Mouse (Mus musculus): ENCODE data around the gene Gpc6. TPM values are rescaled to one million over a fixed set of nuclear protein-coding genes. Genes with fewer than 3 reads are reported as not detected.

Gene Gpc6
- total and polyA plus RNA-seq, 3 experiments = not detected

- Histone ChIP-seq H3K9ac (ENCODE audit: control insufficient read depth, low read depth, low read length, poor library complexity, severe bottlenecking) (no peak overlapping the region), H3K27ac (ENCODE audit: control insufficient read depth, low read depth, low read length) (no peak overlapping the region), H3K27me3 (ENCODE audit: control insufficient read depth in 1 of 2, insufficient read depth in 2 of 2, low read length in 2 of 2) (no peaks in the 10 kb centered on the region), H3K4me3 (ENCODE audit: control insufficient read depth in 1 of 2, insufficient read depth in 1 of 2, low read depth in 2 of 2, low read length in 2 of 2) (no peak overlapping the region), H3K36me3 (ENCODE audit: control insufficient read depth in 1 of 2, insufficient read depth in 2 of 2, low read length in 2 of 2) (no peaks in the 10 kb centered on the region), H3K9me3 (replicated peaks; ENCODE audit: insufficient read depth, low read length) (no peaks in the 10 kb centered on the region), H3K4me1 (ENCODE audit: control insufficient read depth in 1 of 2, insufficient read depth in 2 of 2, low read length in 2 of 2) (no peaks in the 10 kb centered on the region), H3K79me2 (ENCODE audit: control insufficient read depth, insufficient read depth, low read length, poor library complexity) (no peaks in the 10 kb centered on the region)
- DNase-seq (ENCODE audit: low read depth, low spot score) = no peak
- TF ChIP-seq JUND (IDR thresholded peaks at IDR 0.05; ENCODE audit: low read depth, low read length) (no peak), E2F4 (IDR thresholded peaks at IDR 0.05; ENCODE audit: borderline replicate concordance, low read depth, low read length) (no peak), USF2 (IDR thresholded peaks at IDR 0.05; ENCODE audit: borderline replicate concordance in 1 of 2, insufficient read depth in 1 of 2, low read depth in 1 of 2, low read length in 2 of 2) (no peak), POLR2AphosphoS2 (IDR thresholded peaks at IDR 0.05; ENCODE audit: low read length) (no peak), ZMIZ1 (IDR thresholded peaks at IDR 0.05; ENCODE audit: low read depth, low read length) (no peak), EP300 (IDR thresholded peaks at IDR 0.05; ENCODE audit: low read depth in 1 of 2, low read length in 2 of 2) (no peak), POLR2A (IDR thresholded peaks at IDR 0.05; ENCODE audit: control insufficient read depth in 1 of 2, insufficient read depth in 1 of 2, low read depth in 1 of 2, low read length in 2 of 2, poor library complexity in 1 of 2) (no peak), TBP (IDR thresholded peaks at IDR 0.05; ENCODE audit: low read depth, low read length) (no peak), ZKSCAN1 (IDR thresholded peaks at IDR 0.05; ENCODE audit: low read depth, low read length) (no peak), SMC3 (IDR thresholded peaks at IDR 0.05; ENCODE audit: low read depth, low read length) (no peak), TCF12 (IDR thresholded peaks at IDR 0.05; ENCODE audit: low read depth, low read length) (no peak), CTCF (IDR thresholded peaks at IDR 0.05 in 2 of 3, conservative IDR thresholded peaks at IDR 0.05 in 1 of 3; ENCODE audit: control insufficient read depth in 1 of 3, insufficient read depth in 1 of 3, low read depth in 2 of 3, low read length in 3 of 3, poor library complexity in 1 of 3, severe bottlenecking in 1 of 3) (no peak), KAT2A (conservative IDR thresholded peaks at IDR 0.05; ENCODE audit: low read depth, low read length) (no peak), RCOR1 (IDR thresholded peaks at IDR 0.05; ENCODE audit: low read depth, low read length) (no peak), MEF2A (IDR thresholded peaks at IDR 0.05; ENCODE audit: extremely low read depth, insufficient replicate concordance, low read depth, low read length, poor library complexity, severe bottlenecking) (no peak), MYC (IDR thresholded peaks at IDR 0.05; ENCODE audit: low read depth, low read length) (no peak), GABPA (IDR thresholded peaks at IDR 0.05; ENCODE audit: low read depth, low read length) (no peak), SIN3A (IDR thresholded peaks at IDR 0.05; ENCODE audit: low read length) (no peak), NELFE (IDR thresholded peaks at IDR 0.05; ENCODE audit: low read depth, low read length) (no peak)
Observed at GRCm38 (mm10) chr14:117655382-117655781, 730.3 kb downstream of the Gpc6 start.

DNA sequence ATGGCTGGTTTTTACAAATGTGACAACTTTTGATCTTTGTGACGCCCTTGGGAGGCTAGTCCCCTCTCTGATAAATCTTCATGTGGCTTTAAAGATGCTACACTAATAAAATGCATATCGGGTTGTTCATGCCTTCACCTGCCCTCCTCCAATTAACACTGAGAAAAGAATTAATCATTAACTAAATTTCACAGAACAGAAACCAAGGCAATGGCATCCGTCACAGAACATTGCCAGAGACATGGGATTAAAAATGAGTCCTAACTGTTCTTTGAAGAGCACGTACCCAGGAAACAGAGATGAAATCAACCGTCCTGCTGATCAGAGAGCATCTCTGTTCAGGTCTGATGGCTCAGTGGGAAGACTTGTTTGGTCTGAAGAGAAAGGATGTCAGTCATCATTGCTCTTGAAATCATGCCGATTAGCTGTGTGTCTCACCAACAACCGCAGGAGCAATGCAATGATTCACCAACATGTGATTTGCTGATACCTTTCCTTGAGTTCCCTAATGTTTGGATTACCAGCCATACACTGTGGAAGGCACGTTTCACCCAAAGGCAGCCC lies 734.2 kb downstream of the Gpc6 start:
- Histone ChIP-seq H3K4me1 (ENCODE audit: control insufficient read depth in 1 of 2, insufficient read depth in 2 of 2, low read length in 2 of 2) (no peaks in the 10 kb centered on the region), H3K4me3 (ENCODE audit: control insufficient read depth in 1 of 2, insufficient read depth in 1 of 2, low read depth in 2 of 2, low read length in 2 of 2) (no peak overlapping the region)
- no peak for DNase-seq (ENCODE audit: low read depth, low spot score)

More for the DNA sequence above, 734.2 kb downstream of the Gpc6 start:
- H3K9me3 ChIP-seq (replicated peaks; ENCODE audit: insufficient read depth, low read length) = no peaks in the 10 kb centered on the region
- no peaks in the 10 kb centered on the region for H3K36me3 ChIP-seq (ENCODE audit: control insufficient read depth in 1 of 2, insufficient read depth in 2 of 2, low read length in 2 of 2)
- H3K27me3 ChIP-seq (ENCODE audit: control insufficient read depth in 1 of 2, insufficient read depth in 2 of 2, low read length in 2 of 2) = no peaks in the 10 kb centered on the region
- H3K9ac ChIP-seq (ENCODE audit: control insufficient read depth, low read depth, low read length, poor library complexity, severe bottlenecking) = no peak overlapping the region
- H3K79me2 ChIP-seq (ENCODE audit: control insufficient read depth, insufficient read depth, low read length, poor library complexity) = no peaks in the 10 kb centered on the region
- no peak for TF ChIP-seq NELFE (IDR thresholded peaks at IDR 0.05; ENCODE audit: low read depth, low read length)
- TF ChIP-seq USF1 (IDR thresholded peaks at IDR 0.05; ENCODE audit: low read depth, low read length) = no peak
- TF ChIP-seq ELF1 (IDR thresholded peaks at IDR 0.05; ENCODE audit: low read depth, low read length) = no peak
- TF ChIP-seq ZMIZ1 (IDR thresholded peaks at IDR 0.05; ENCODE audit: low read depth, low read length) = no peak
- no peak for TF ChIP-seq MAFK (IDR thresholded peaks at IDR 0.05; ENCODE audit: borderline replicate concordance, low read depth, low read length)
- no peak for TF ChIP-seq GABPA (IDR thresholded peaks at IDR 0.05; ENCODE audit: low read depth, low read length)
- no peak for TF ChIP-seq RAD21 (IDR thresholded peaks at IDR 0.05; ENCODE audit: low read depth, low read length)
- no peak for TF ChIP-seq TAL1 (IDR thresholded peaks at IDR 0.05; ENCODE audit: low read length)
- TF ChIP-seq MEF2A (IDR thresholded peaks at IDR 0.05; ENCODE audit: extremely low read depth, insufficient replicate concordance, low read depth, low read length, poor library complexity, severe bottlenecking) = no peak
- TF ChIP-seq CHD1 (IDR thresholded peaks at IDR 0.05; ENCODE audit: low read depth, low read length) = no peak
- no peak for TF ChIP-seq MAX (IDR thresholded peaks at IDR 0.05; ENCODE audit: low read length)
- no peak for TF ChIP-seq CTCF (IDR thresholded peaks at IDR 0.05 in 2 of 3, conservative IDR thresholded peaks at IDR 0.05 in 1 of 3; ENCODE audit: control insufficient read depth in 1 of 3, insufficient read depth in 1 of 3, low read depth in 2 of 3, low read length in 3 of 3, poor library complexity in 1 of 3, severe bottlenecking in 1 of 3)
- H3K27ac ChIP-seq (ENCODE audit: control insufficient read depth, low read depth, low read length) = no peak overlapping the region
